Mouse (Mus musculus) stomach, embryonic 15.5 days (tissue): ENCODE results near the gene Pbrm1. TPM values are rescaled to one million over a fixed set of nuclear protein-coding genes. Genes with fewer than 3 reads are reported as not detected.

Experiments
- ATAC-seq: fragments of 200-750 bp; cut with Nextera tagmentation; 2 replicates; pipeline ENCODE4 v1.8.0; 2017; ENCODE audit warnings: low read depth, moderate number of reproducible peaks, moderate TSS enrichment; ENCODE audit not compliant: insufficient read depth, low FRiP score
- H3K27ac ChIP-seq: fragments of 300-500 bp; sonication (generic); 2 replicates; pipeline ENCODE4 v1.5.1; 2015; ENCODE audit warnings: mild to moderate bottlenecking, inconsistent platforms
- H3K27me3 ChIP-seq: fragments of 300-500 bp; sonication (generic); replicated peaks from 2 replicates; pipeline ENCODE4 v1.6.1; 2015; ENCODE audit warnings: inconsistent platforms
- H3K36me3 ChIP-seq: fragments of 300-500 bp; sonication (generic); 2 replicates; pipeline ENCODE4 v1.6.1; 2015; ENCODE audit warnings: inconsistent platforms
- H3K4me1 ChIP-seq: fragments of 300-500 bp; sonication (generic); 2 replicates; pipeline ENCODE4 v1.6.1; 2015; ENCODE audit warnings: inconsistent platforms
- H3K4me2 ChIP-seq: fragments of 300-500 bp; sonication (generic); 2 replicates; pipeline ENCODE4 v1.6.1; 2015; ENCODE audit warnings: mild to moderate bottlenecking, inconsistent platforms
- H3K4me3 ChIP-seq: fragments of 300-500 bp; sonication (generic); replicated peaks from 2 replicates; pipeline ENCODE4 v1.5.1; 2015; ENCODE audit warnings: inconsistent platforms
- H3K9ac ChIP-seq: fragments of 300-500 bp; sonication (generic); 2 replicates; pipeline ENCODE4 v1.6.1; 2015; ENCODE audit warnings: inconsistent platforms
- H3K9me3 ChIP-seq: fragments of 300-500 bp; sonication (generic); 2 replicates; pipeline ENCODE4 v1.6.1; 2016; ENCODE audit warnings: inconsistent platforms
- WGBS: fragments of 180-500 bp; shearing (Covaris S2); methylation state at CpG from one replicate; pipeline ENCODE4 v1.1.7; 2015; 5-methylcytosine and 5-hydroxymethylcytosine counted together
- polyA plus RNA-seq: library from polyadenylated mRNA; unstranded; fragments of >200 nt; fragmentation: Nextera tagmentation; extraction: Ambion mirVana; gene quantifications from 2 replicates; pipeline ENCODE4 v1.2.1, GENCODE M21; 2015

Gene Pbrm1
- polyA plus RNA-seq, 1 experiment from 2014 or later: 109 TPM

GRCm38 (mm10) chr14:31081147-31081546 is 62.2 kb downstream of the Pbrm1 start:
- peaks cover 46% of the 10 kb centered on the region for H3K36me3 ChIP-seq
- no peak overlapping the region for H3K4me3 ChIP-seq
- H3K9me3 ChIP-seq: no peaks in the 10 kb centered on the region
- H3K4me2 ChIP-seq: no peak overlapping the region
- no peak overlapping the region for H3K27ac ChIP-seq
- H3K27me3 ChIP-seq: no peaks in the 10 kb centered on the region
- no peak for ATAC-seq
- H3K4me1 ChIP-seq: no peaks in the 10 kb centered on the region
- H3K9ac ChIP-seq: no peak overlapping the region

GRCm38 (mm10) chr14:31087433-31087832 is 68.5 kb downstream of the Pbrm1 start:
- no peak for ATAC-seq
- H3K36me3 ChIP-seq: peaks cover 29% of the 10 kb centered on the region; the same call in 1 of the 2 replicates

GRCm38 (mm10) chr14:31088515-31088914 is 69.6 kb downstream of the Pbrm1 start:
- no peak overlapping the region for H3K4me2 ChIP-seq
- H3K9me3 ChIP-seq: no peaks in the 10 kb centered on the region
- 89% methylated on average over 2 of the region's 2 CpGs for WGBS
- no peak overlapping the region for H3K9ac ChIP-seq
- no peaks in the 10 kb centered on the region for H3K27me3 ChIP-seq
- peaks cover 26% of the 10 kb centered on the region; the same call in 1 of the 2 replicates for H3K36me3 ChIP-seq
- H3K4me3 ChIP-seq: no peak overlapping the region
- no peak for ATAC-seq
- H3K27ac ChIP-seq: no peak overlapping the region
- H3K4me1 ChIP-seq: no peaks in the 10 kb centered on the region

More at GRCm38 (mm10) chr14:31087433-31087832, 68.5 kb downstream of the Pbrm1 start:
- Histone ChIP-seq H3K4me2 (no peak overlapping the region), H3K4me3 (no peak overlapping the region), H3K27me3 (no peaks in the 10 kb centered on the region), H3K27ac (no peak overlapping the region), H3K9me3 (no peaks in the 10 kb centered on the region), H3K9ac (no peak overlapping the region), H3K4me1 (no peaks in the 10 kb centered on the region)
- WGBS: 80% methylated on average over 6 of the region's 6 CpGs

GRCm38 (mm10) chr14:31089918-31090317 is 71.0 kb downstream of the Pbrm1 start:
- H3K4me2 ChIP-seq: no peak overlapping the region
- H3K27me3 ChIP-seq: no peaks in the 10 kb centered on the region
- H3K9me3 ChIP-seq: no peaks in the 10 kb centered on the region
- ATAC-seq: no peak
- H3K9ac ChIP-seq: no peak overlapping the region
- H3K36me3 ChIP-seq: peaks cover 25% of the 10 kb centered on the region; the same call in 1 of the 2 replicates
- H3K4me3 ChIP-seq: no peak overlapping the region
- 71% methylated on average over 1 of the region's 1 CpGs for WGBS
- no peak overlapping the region for H3K27ac ChIP-seq
- H3K4me1 ChIP-seq: no peaks in the 10 kb centered on the region

GRCm38 (mm10) chr14:31105156-31105555 is 86.2 kb downstream of the Pbrm1 start:
- 76% methylated on average over 2 of the region's 2 CpGs for WGBS

GRCm38 (mm10) chr14:31110613-31111012 is 91.7 kb downstream of the Pbrm1 start:
- H3K4me2 ChIP-seq: no peak overlapping the region
- WGBS: 72% methylated on average over 3 of the region's 3 CpGs

More at GRCm38 (mm10) chr14:31105156-31105555, 86.2 kb downstream of the Pbrm1 start:
- ATAC-seq: no peak
- H3K9ac ChIP-seq: no peak overlapping the region
- no peak overlapping the region for H3K27ac ChIP-seq
- H3K36me3 ChIP-seq: peaks cover 26% of the 10 kb centered on the region
- H3K27me3 ChIP-seq: no peaks in the 10 kb centered on the region
- no peaks in the 10 kb centered on the region for H3K4me1 ChIP-seq
- H3K4me2 ChIP-seq: no peak overlapping the region
- no peaks in the 10 kb centered on the region for H3K9me3 ChIP-seq
- H3K4me3 ChIP-seq: no peak overlapping the region

GRCm38 (mm10) chr14:31112187-31112586 is 93.2 kb downstream of the Pbrm1 start:
- H3K36me3 ChIP-seq: peaks cover 29% of the 10 kb centered on the region
- ATAC-seq: no peak
- H3K27me3 ChIP-seq: no peaks in the 10 kb centered on the region
- H3K4me3 ChIP-seq: no peak overlapping the region
- H3K9ac ChIP-seq: no peak overlapping the region
- H3K4me2 ChIP-seq: no peak overlapping the region
- H3K9me3 ChIP-seq: no peaks in the 10 kb centered on the region
- 76% methylated on average over 5 of the region's 5 CpGs for WGBS
- H3K4me1 ChIP-seq: no peaks in the 10 kb centered on the region
- no peak overlapping the region for H3K27ac ChIP-seq

More at GRCm38 (mm10) chr14:31110613-31111012, 91.7 kb downstream of the Pbrm1 start:
- Histone ChIP-seq H3K4me1 (no peaks in the 10 kb centered on the region), H3K27ac (no peak overlapping the region), H3K36me3 (peaks cover 35% of the 10 kb centered on the region), H3K9ac (no peak overlapping the region), H3K9me3 (no peaks in the 10 kb centered on the region), H3K27me3 (no peaks in the 10 kb centered on the region), H3K4me3 (no peak overlapping the region)
- no peak for ATAC-seq

GRCm38 (mm10) chr14:31114011-31114410 is 95.1 kb downstream of the Pbrm1 start:
- no peak overlapping the region for H3K9ac ChIP-seq
- H3K9me3 ChIP-seq: no peaks in the 10 kb centered on the region
- WGBS: 67% methylated on average over 3 of the region's 3 CpGs
- ATAC-seq: no peak
- H3K27ac ChIP-seq: no peak overlapping the region
- no peaks in the 10 kb centered on the region for H3K4me1 ChIP-seq
- H3K27me3 ChIP-seq: no peaks in the 10 kb centered on the region
- H3K36me3 ChIP-seq: peaks cover 35% of the 10 kb centered on the region
- H3K4me2 ChIP-seq: no peak overlapping the region
- no peak overlapping the region for H3K4me3 ChIP-seq

GRCm38 (mm10) chr14:31115522-31115921 is 96.6 kb downstream of the Pbrm1 start:
- H3K4me2 ChIP-seq: no peak overlapping the region
- peaks cover 32% of the 10 kb centered on the region for H3K36me3 ChIP-seq
- 52% methylated on average over 2 of the region's 2 CpGs for WGBS
- no peak for ATAC-seq
- no peak overlapping the region for H3K27ac ChIP-seq
- no peaks in the 10 kb centered on the region for H3K9me3 ChIP-seq
- H3K4me1 ChIP-seq: no peaks in the 10 kb centered on the region
- no peaks in the 10 kb centered on the region for H3K27me3 ChIP-seq
- no peak overlapping the region for H3K9ac ChIP-seq
- no peak overlapping the region for H3K4me3 ChIP-seq

- Histone ChIP-seq H3K27ac (0 out of 2 replicates have a peak overlapping the region, but pooled peaks have one; percentile 28), H3K4me1 (peaks cover 19% of the 10 kb centered on the region), H3K36me3 (0 out of 2 replicates have a peak, but pooled peaks cover 3% of the 10 kb centered on the region), H3K9ac (no peak overlapping the region), H3K4me2 (no peak overlapping the region), H3K27me3 (no peaks in the 10 kb centered on the region), H3K9me3 (no peaks in the 10 kb centered on the region), H3K4me3 (no peak overlapping the region)
- no peak for ATAC-seq
- WGBS: 56% methylated on average over 9 of the region's 9 CpGs
These were observed 106.5 kb downstream of the Pbrm1 start for GRCm38 (mm10) chr14:31125106-31126075.

- no peaks in the 10 kb centered on the region for H3K9me3 ChIP-seq
- H3K9ac ChIP-seq: no peak overlapping the region
- no peak overlapping the region for H3K27ac ChIP-seq
- H3K4me3 ChIP-seq: 0 out of 2 replicates have a peak overlapping the region, but pooled peaks have one; percentile 8
- H3K4me1 ChIP-seq: peaks cover 24% of the 10 kb centered on the region
- no peaks in the 10 kb centered on the region for H3K27me3 ChIP-seq
- WGBS: 86% methylated on average over 8 of the region's 8 CpGs
- no peak for ATAC-seq
- H3K36me3 ChIP-seq: no peaks in the 10 kb centered on the region
- H3K4me2 ChIP-seq: peak overlapping the region; percentile 27; the same call in 1 of the 2 replicates
These were observed 107.9 kb downstream of the Pbrm1 start for GRCm38 (mm10) chr14:31126826-31127225.
